Mouse (Mus musculus): ENCODE results near the gene Tm9sf4. TPM values are rescaled to one million over a fixed set of nuclear protein-coding genes. Genes with fewer than 3 reads are reported as not detected.
A peak's percentile ranks its signal among the peaks of the same experiment; 100 is the strongest.

Tm9sf4 gene
- polyA plus RNA-seq, 1 experiment from 2014 or later = 77.9 TPM

DNA sequence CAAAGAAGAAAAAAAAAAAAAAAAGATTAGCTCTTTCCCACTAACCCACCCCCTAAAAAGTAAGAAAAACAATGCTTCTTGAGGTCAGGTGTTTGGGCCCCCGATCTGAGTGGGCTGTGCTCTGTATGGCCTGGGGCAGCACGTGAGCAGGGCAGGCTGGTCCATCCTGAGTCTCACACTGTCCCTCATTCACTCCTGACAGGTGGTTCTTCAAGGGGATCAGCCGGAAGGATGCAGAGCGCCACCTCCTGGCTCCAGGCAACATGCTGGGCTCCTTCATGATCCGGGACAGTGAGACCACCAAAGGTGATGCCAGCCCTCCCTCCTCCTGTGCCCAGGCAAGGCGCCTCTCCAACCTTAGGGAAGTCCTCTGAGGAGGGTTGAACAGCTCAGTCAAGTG is 30.1 kb upstream of the Tm9sf4 start:
- 11% methylated on average over 6 of the region's 6 CpGs for WGBS
- peak; percentile 25 for DNase-seq (ENCODE audit: low spot score)

DNA sequence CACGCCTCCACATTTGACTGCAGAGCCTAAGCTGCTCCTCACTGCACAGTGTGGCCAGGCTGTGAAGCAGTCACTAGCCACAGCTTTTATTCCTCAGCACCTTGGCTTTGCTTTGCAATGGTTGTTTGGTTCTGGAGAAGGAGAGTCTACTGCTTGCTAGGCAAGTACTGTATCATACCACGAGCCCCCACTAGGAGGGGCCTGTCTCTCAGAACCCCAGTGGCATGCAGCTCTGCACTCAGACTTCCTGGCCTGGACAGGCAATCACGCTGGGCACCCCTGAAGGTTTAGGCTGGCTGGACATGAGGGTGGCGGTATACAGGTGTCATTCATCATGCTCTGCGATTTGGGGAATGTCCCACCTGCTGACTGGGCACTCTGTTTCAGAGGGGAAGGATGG is 26.9 kb upstream of the Tm9sf4 start:
- H3K27me3 ChIP-seq (ENCODE audit: control insufficient read depth, insufficient read depth, low read length) = no peaks in the 10 kb centered on the region
- H3K4me3 ChIP-seq (ENCODE audit: low read depth, low read length) = no peak overlapping the region
- H3K4me1 ChIP-seq (replicated peaks; ENCODE audit: control insufficient read depth, insufficient read depth, low read length) = no peaks in the 10 kb centered on the region
- ATAC-seq (ENCODE audit: low FRiP score) = no peak
- H3K27ac ChIP-seq (ENCODE audit: low read depth, low read length) = no peak overlapping the region
- no peaks in the 10 kb centered on the region for H3K9me3 ChIP-seq (ENCODE audit: control insufficient read depth, low read length)
- WGBS = 39% methylated on average over 5 of the region's 5 CpGs
- H3K36me3 ChIP-seq (ENCODE audit: control insufficient read depth, insufficient read depth, low read length) = no peaks in the 10 kb centered on the region
- DNase-seq (ENCODE audit: low spot score) = peak; percentile 15
- no peak overlapping the region for H3K4me2 ChIP-seq (replicated peaks; ENCODE audit: low read depth, low read length)
- H3K9ac ChIP-seq (ENCODE audit: low read depth, low read length) = no peak overlapping the region

More for the DNA sequence above, 30.1 kb upstream of the Tm9sf4 start:
- Histone ChIP-seq H3K9ac (ENCODE audit: low read depth, low read length) (no peak overlapping the region), H3K4me1 (replicated peaks; ENCODE audit: control insufficient read depth, insufficient read depth, low read length) (no peaks in the 10 kb centered on the region), H3K4me3 (ENCODE audit: low read depth, low read length) (no peak overlapping the region), H3K27ac (ENCODE audit: low read depth, low read length) (no peak overlapping the region), H3K4me2 (replicated peaks; ENCODE audit: low read depth, low read length) (no peak overlapping the region), H3K9me3 (ENCODE audit: control insufficient read depth, low read length) (no peaks in the 10 kb centered on the region), H3K36me3 (ENCODE audit: control insufficient read depth, insufficient read depth, low read length) (no peaks in the 10 kb centered on the region), H3K27me3 (ENCODE audit: control insufficient read depth, insufficient read depth, low read length) (no peaks in the 10 kb centered on the region)
- no peak for ATAC-seq (ENCODE audit: low FRiP score)

DNA sequence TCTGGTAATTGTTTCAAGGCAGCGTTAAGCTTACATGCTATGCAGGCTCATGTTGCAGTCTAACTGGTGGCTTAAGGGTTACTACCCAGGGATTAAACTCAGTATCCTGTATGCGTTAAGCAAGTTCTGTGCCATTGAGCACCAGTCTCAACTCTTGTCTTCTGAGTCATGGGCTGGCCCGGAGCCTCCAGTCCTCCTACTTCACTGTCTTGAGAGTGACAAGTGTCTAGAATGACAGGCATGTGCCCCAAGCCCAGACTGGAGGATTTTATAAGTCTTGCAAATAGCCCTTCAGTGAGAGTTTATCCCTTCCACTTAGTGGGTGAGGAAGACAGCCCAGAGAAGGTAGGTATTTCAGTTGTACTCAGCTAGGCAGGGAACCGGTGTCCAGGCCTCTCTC is 24.9 kb upstream of the Tm9sf4 start:
- Histone ChIP-seq H3K36me3 (ENCODE audit: control insufficient read depth, insufficient read depth, low read length) (no peaks in the 10 kb centered on the region), H3K9me3 (ENCODE audit: control insufficient read depth, low read length) (no peaks in the 10 kb centered on the region), H3K27ac (ENCODE audit: low read depth, low read length) (no peak overlapping the region), H3K9ac (ENCODE audit: low read depth, low read length) (no peak overlapping the region), H3K4me3 (ENCODE audit: low read depth, low read length) (no peak overlapping the region), H3K4me2 (replicated peaks; ENCODE audit: low read depth, low read length) (no peak overlapping the region), H3K4me1 (replicated peaks; ENCODE audit: control insufficient read depth, insufficient read depth, low read length) (peaks cover 4% of the 10 kb centered on the region; the same call in 1 of the 2 replicates), H3K27me3 (ENCODE audit: control insufficient read depth, insufficient read depth, low read length) (no peaks in the 10 kb centered on the region)
- no peak for DNase-seq (ENCODE audit: low spot score)
- no peak for ATAC-seq (ENCODE audit: low FRiP score)
- WGBS = 75% methylated on average over 4 of the region's 4 CpGs

- ATAC-seq (ENCODE audit: low FRiP score) (no peak), DNase-seq (ENCODE audit: low spot score) (no peak)
- Histone ChIP-seq H3K9ac (ENCODE audit: low read depth, low read length) (no peak overlapping the region), H3K4me2 (replicated peaks; ENCODE audit: low read depth, low read length) (no peak overlapping the region), H3K27ac (ENCODE audit: low read depth, low read length) (no peak overlapping the region), H3K9me3 (ENCODE audit: control insufficient read depth, low read length) (no peaks in the 10 kb centered on the region), H3K4me3 (ENCODE audit: low read depth, low read length) (no peak overlapping the region), H3K36me3 (ENCODE audit: control insufficient read depth, insufficient read depth, low read length) (no peaks in the 10 kb centered on the region), H3K27me3 (ENCODE audit: control insufficient read depth, insufficient read depth, low read length) (no peaks in the 10 kb centered on the region), H3K4me1 (replicated peaks; ENCODE audit: control insufficient read depth, insufficient read depth, low read length) (peaks cover 4% of the 10 kb centered on the region; the same call in 1 of the 2 replicates)
- 82% methylated on average over 7 of the region's 7 CpGs for WGBS
Measured at GRCm38 (mm10) chr2:153139158-153139557, 21.9 kb upstream of the Tm9sf4 start.

GRCm38 (mm10) chr2:153139996-153140613 is 21.0 kb upstream of the Tm9sf4 start:
- H3K36me3 ChIP-seq (ENCODE audit: control insufficient read depth, insufficient read depth, low read length) = no peaks in the 10 kb centered on the region
- DNase-seq (ENCODE audit: low spot score) = peak; percentile 11
- H3K27ac ChIP-seq (ENCODE audit: low read depth, low read length) = no peak overlapping the region
- ATAC-seq (ENCODE audit: low FRiP score) = no peak
- H3K4me1 ChIP-seq (replicated peaks; ENCODE audit: control insufficient read depth, insufficient read depth, low read length) = peaks cover 4% of the 10 kb centered on the region; the same call in 1 of the 2 replicates
- H3K9me3 ChIP-seq (ENCODE audit: control insufficient read depth, low read length) = no peaks in the 10 kb centered on the region
- H3K27me3 ChIP-seq (ENCODE audit: control insufficient read depth, insufficient read depth, low read length) = no peaks in the 10 kb centered on the region
- H3K4me3 ChIP-seq (ENCODE audit: low read depth, low read length) = no peak overlapping the region
- WGBS = 8% methylated on average over 9 of the region's 9 CpGs
- H3K4me2 ChIP-seq (replicated peaks; ENCODE audit: low read depth, low read length) = no peak overlapping the region
- no peak overlapping the region for H3K9ac ChIP-seq (ENCODE audit: low read depth, low read length)

GRCm38 (mm10) chr2:153142620-153143199 is 18.4 kb upstream of the Tm9sf4 start:
- WGBS = 33% methylated on average over 10 of the region's 10 CpGs
- H3K27me3 ChIP-seq (ENCODE audit: control insufficient read depth, insufficient read depth, low read length) = no peaks in the 10 kb centered on the region

DNA sequence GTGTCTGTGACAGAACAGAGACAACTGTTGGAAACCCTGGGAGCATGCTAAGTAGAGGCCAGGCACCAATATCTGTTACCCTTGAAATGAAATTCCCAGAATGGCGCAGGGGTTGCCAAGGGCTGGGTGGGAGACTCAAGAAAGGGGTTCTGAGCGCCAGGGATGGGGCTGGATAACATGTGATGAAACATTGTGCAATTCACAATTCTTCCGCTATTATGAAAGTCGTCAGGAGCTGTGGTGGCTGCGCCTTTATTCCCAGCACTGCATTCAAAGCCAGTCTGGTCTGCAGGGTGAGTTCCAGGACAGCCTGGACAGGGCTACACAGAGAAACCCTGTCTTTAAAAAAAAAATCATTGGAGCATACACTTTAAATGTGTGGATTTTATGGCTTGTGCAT is 15.8 kb upstream of the Tm9sf4 start:
- Histone ChIP-seq H3K4me3 (ENCODE audit: low read depth, low read length) (no peak overlapping the region), H3K4me1 (replicated peaks; ENCODE audit: control insufficient read depth, insufficient read depth, low read length) (0 out of 2 replicates have a peak, but pooled peaks cover under 1% of the 10 kb centered on the region), H3K27ac (ENCODE audit: low read depth, low read length) (no peak overlapping the region), H3K27me3 (ENCODE audit: control insufficient read depth, insufficient read depth, low read length) (no peaks in the 10 kb centered on the region), H3K9ac (ENCODE audit: low read depth, low read length) (no peak overlapping the region), H3K9me3 (ENCODE audit: control insufficient read depth, low read length) (no peaks in the 10 kb centered on the region), H3K36me3 (ENCODE audit: control insufficient read depth, insufficient read depth, low read length) (no peaks in the 10 kb centered on the region), H3K4me2 (replicated peaks; ENCODE audit: low read depth, low read length) (no peak overlapping the region)
- DNase-seq (ENCODE audit: low spot score) (no peak), ATAC-seq (ENCODE audit: low FRiP score) (no peak)
- 71% methylated on average over 5 of the region's 5 CpGs for WGBS

More at GRCm38 (mm10) chr2:153142620-153143199, 18.4 kb upstream of the Tm9sf4 start:
- no peak overlapping the region for H3K9ac ChIP-seq (ENCODE audit: low read depth, low read length)
- no peaks in the 10 kb centered on the region for H3K9me3 ChIP-seq (ENCODE audit: control insufficient read depth, low read length)
- no peaks in the 10 kb centered on the region for H3K36me3 ChIP-seq (ENCODE audit: control insufficient read depth, insufficient read depth, low read length)
- DNase-seq (ENCODE audit: low spot score) (peak; percentile 79), ATAC-seq (ENCODE audit: low FRiP score) (no peak)
- no peak overlapping the region for H3K4me3 ChIP-seq (ENCODE audit: low read depth, low read length)
- H3K4me1 ChIP-seq (replicated peaks; ENCODE audit: control insufficient read depth, insufficient read depth, low read length) = peaks cover 4% of the 10 kb centered on the region; the same call in 1 of the 2 replicates
- no peak overlapping the region for H3K4me2 ChIP-seq (replicated peaks; ENCODE audit: low read depth, low read length)
- no peak overlapping the region for H3K27ac ChIP-seq (ENCODE audit: low read depth, low read length)

GRCm38 (mm10) chr2:153147236-153147635 is 13.9 kb upstream of the Tm9sf4 start:
- ATAC-seq (ENCODE audit: low FRiP score) = no peak
- Histone ChIP-seq H3K4me2 (replicated peaks; ENCODE audit: low read depth, low read length) (no peak overlapping the region), H3K4me1 (replicated peaks; ENCODE audit: control insufficient read depth, insufficient read depth, low read length) (no peaks in the 10 kb centered on the region), H3K9ac (ENCODE audit: low read depth, low read length) (no peak overlapping the region), H3K27ac (ENCODE audit: low read depth, low read length) (no peak overlapping the region), H3K36me3 (ENCODE audit: control insufficient read depth, insufficient read depth, low read length) (no peaks in the 10 kb centered on the region), H3K9me3 (ENCODE audit: control insufficient read depth, low read length) (no peaks in the 10 kb centered on the region), H3K27me3 (ENCODE audit: control insufficient read depth, insufficient read depth, low read length) (no peaks in the 10 kb centered on the region), H3K4me3 (ENCODE audit: low read depth, low read length) (no peak overlapping the region)
- 90% methylated on average over 3 of the region's 3 CpGs for WGBS
- no peak for DNase-seq (ENCODE audit: low spot score)

DNA sequence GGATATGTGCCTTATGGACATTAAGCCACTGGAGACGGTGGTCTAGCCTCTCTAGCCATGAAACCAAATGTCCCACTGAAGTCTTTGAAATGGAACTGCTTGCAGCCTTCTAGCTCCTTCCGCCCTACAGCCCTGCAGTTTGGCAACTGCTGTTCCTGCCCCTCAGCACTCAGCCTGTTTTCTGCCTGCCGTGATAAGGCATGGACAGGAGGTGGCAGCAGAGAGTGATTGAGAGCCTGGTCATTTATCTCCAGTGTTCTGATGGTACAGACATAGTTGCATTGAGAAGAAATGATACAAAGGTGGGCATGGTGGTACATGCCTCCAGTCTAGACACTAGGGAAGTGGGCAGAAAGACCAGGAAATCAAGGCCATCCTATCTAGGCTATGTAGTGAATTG is 13.4 kb upstream of the Tm9sf4 start:
- 22% methylated on average over 3 of the region's 3 CpGs for WGBS
- no peak for ATAC-seq (ENCODE audit: low FRiP score)

More for the DNA sequence above, 13.4 kb upstream of the Tm9sf4 start:
- H3K4me2 ChIP-seq (replicated peaks; ENCODE audit: low read depth, low read length) = no peak overlapping the region
- peak; percentile 79 for DNase-seq (ENCODE audit: low spot score)
- H3K4me3 ChIP-seq (ENCODE audit: low read depth, low read length) = no peak overlapping the region
- H3K4me1 ChIP-seq (replicated peaks; ENCODE audit: control insufficient read depth, insufficient read depth, low read length) = no peaks in the 10 kb centered on the region
- H3K9ac ChIP-seq (ENCODE audit: low read depth, low read length) = no peak overlapping the region
- H3K9me3 ChIP-seq (ENCODE audit: control insufficient read depth, low read length) = no peaks in the 10 kb centered on the region
- H3K36me3 ChIP-seq (ENCODE audit: control insufficient read depth, insufficient read depth, low read length) = no peaks in the 10 kb centered on the region
- no peak overlapping the region for H3K27ac ChIP-seq (ENCODE audit: low read depth, low read length)
- H3K27me3 ChIP-seq (ENCODE audit: control insufficient read depth, insufficient read depth, low read length) = no peaks in the 10 kb centered on the region

Data from hindbrain, embryonic 11.5 days (tissue).